Mouse (Mus musculus) hindlimb bud, embryonic 11.5 days (tissue): Measurements from ENCODE around the gene Ltv1.

Source experiments
- DNase-seq: peaks from one replicate; pipeline ENCODE4 v3.0.0-alpha.2; 2012; ENCODE audit warnings: low read depth, low spot score; ENCODE audit errors: extremely low spot score

Ltv1 gene

GRCm38 (mm10) chr10:13135276-13135675, 57.7 kb downstream of the Ltv1 start:
- DNase-seq, result no peak

GRCm38 (mm10) chr10:13133850-13134249, 59.1 kb downstream of the Ltv1 start:
- no peak for DNase-seq
